Mouse (Mus musculus): ENCODE results near the gene Ghrl. TPM values are rescaled to one million over a fixed set of nuclear protein-coding genes. Genes with fewer than 3 reads are reported as not detected.

Ghrl gene
- total and polyA plus RNA-seq, 2 experiments from 2014 or later, result 0.51 TPM; not detected in 1

- Histone ChIP-seq H3K4me1 (ENCODE audit: insufficient read depth, low read length) (no peaks in the 10 kb centered on the region), H3K9me3 (ENCODE audit: low read length) (no peaks in the 10 kb centered on the region), H3K36me3 (ENCODE audit: insufficient read depth, low read length) (no peaks in the 10 kb centered on the region), H3K4me3 (ENCODE audit: low read length) (no peak overlapping the region), H3K9ac (replicated peaks; ENCODE audit: low read length) (no peak overlapping the region), H3K27me3 (ENCODE audit: insufficient read depth, low read length) (no peaks in the 10 kb centered on the region), H3K4me2 (ENCODE audit: low read depth, low read length) (no peak overlapping the region), H3K27ac (no peak overlapping the region)
- 71% methylated on average over 7 of the region's 7 CpGs for WGBS
- ATAC-seq (no peak), DNase-seq (ENCODE audit: low spot score) (no peak)
- no peak for TF ChIP-seq CTCF (IDR thresholded peaks at IDR 0.05; ENCODE audit: low read depth)
Measured at GRCm38 (mm10) chr6:113669821-113670220, 49.9 kb downstream of the Ghrl start.

- DNase-seq (ENCODE audit: low spot score) (no peak), ATAC-seq (no peak)
- H3K27me3 ChIP-seq (ENCODE audit: insufficient read depth, low read length), result no peaks in the 10 kb centered on the region
- TF ChIP-seq CTCF (IDR thresholded peaks at IDR 0.05; ENCODE audit: low read depth), result no peak
- H3K4me2 ChIP-seq (ENCODE audit: low read depth, low read length), result no peak overlapping the region
- no peak overlapping the region for H3K4me3 ChIP-seq (ENCODE audit: low read length)
- no peaks in the 10 kb centered on the region for H3K9me3 ChIP-seq (ENCODE audit: low read length)
- H3K4me1 ChIP-seq (ENCODE audit: insufficient read depth, low read length), result no peaks in the 10 kb centered on the region
- H3K9ac ChIP-seq (replicated peaks; ENCODE audit: low read length), result no peak overlapping the region
- no peaks in the 10 kb centered on the region for H3K36me3 ChIP-seq (ENCODE audit: insufficient read depth, low read length)
- no peak overlapping the region; the same call in 1 of the 2 replicates for H3K27ac ChIP-seq
- 46% methylated on average over 15 of the region's 15 CpGs for WGBS
Measured at GRCm38 (mm10) chr6:113668287-113669154, 51.2 kb downstream of the Ghrl start.

- H3K4me1 ChIP-seq (ENCODE audit: insufficient read depth, low read length), result no peaks in the 10 kb centered on the region
- no peak overlapping the region for H3K4me3 ChIP-seq (ENCODE audit: low read length)
- no peak overlapping the region for H3K4me2 ChIP-seq (ENCODE audit: low read depth, low read length)
- H3K9ac ChIP-seq (replicated peaks; ENCODE audit: low read length), result no peak overlapping the region
- H3K27me3 ChIP-seq (ENCODE audit: insufficient read depth, low read length), result no peaks in the 10 kb centered on the region
- H3K27ac ChIP-seq, result no peak overlapping the region
- no peak for TF ChIP-seq CTCF (IDR thresholded peaks at IDR 0.05; ENCODE audit: low read depth)
- no peaks in the 10 kb centered on the region for H3K9me3 ChIP-seq (ENCODE audit: low read length)
- ATAC-seq (no peak), DNase-seq (ENCODE audit: low spot score) (no peak)
- WGBS, result 69% methylated on average over 8 of the region's 8 CpGs
- H3K36me3 ChIP-seq (ENCODE audit: insufficient read depth, low read length), result no peaks in the 10 kb centered on the region
Measured at GRCm38 (mm10) chr6:113667611-113668122, 52.0 kb downstream of the Ghrl start.

Small RNA genes lying within 50 kb of the gene (microRNA-seq; reads per million reads assigned to microRNA genes)
- 0.53 to 2.5 reads per million in 2 experiments for gene Mir7042

Other genes with a start within 250 kb of the Ghrl start
- 7.3 and 9.0 TPM in 2 replicates for gene Il17rc, start 248.5 kb downstream of the Ghrl start, total RNA-seq (2014; rRNA removed)
- 5.2 and 7.0 TPM in 2 replicates for gene Il17rc, start 248.5 kb downstream of the Ghrl start, polyA plus RNA-seq (2015; fragmentation: Nextera tagmentation; extraction: Ambion mirVana)
- 41.6 and 51.1 TPM in 2 replicates for gene Creld1, start 236.6 kb downstream of the Ghrl start, total RNA-seq (2014; rRNA removed)
- 60.2 and 65.0 TPM in 2 replicates for gene Creld1, start 236.6 kb downstream of the Ghrl start, polyA plus RNA-seq (2015; fragmentation: Nextera tagmentation; extraction: Ambion mirVana)
- 40.4 and 41.7 TPM in 2 replicates for gene Prrt3, start 217.9 kb downstream of the Ghrl start, total RNA-seq (2014; rRNA removed)
- 15.7 and 15.8 TPM in 2 replicates for gene Prrt3, start 217.9 kb downstream of the Ghrl start, polyA plus RNA-seq (2015; fragmentation: Nextera tagmentation; extraction: Ambion mirVana)
- gene Emc3, start 188.2 kb downstream of the Ghrl start, total RNA-seq (2014; rRNA removed), result 81.0 and 86.8 TPM in 2 replicates
- 120 and 124 TPM in 2 replicates for gene Emc3, start 188.2 kb downstream of the Ghrl start, polyA plus RNA-seq (2015; fragmentation: Nextera tagmentation; extraction: Ambion mirVana)
- gene Fancd2, start 188.2 kb downstream of the Ghrl start, total RNA-seq (2014; rRNA removed), result 3.8 and 4.5 TPM in 2 replicates
- gene Fancd2, start 188.2 kb downstream of the Ghrl start, polyA plus RNA-seq (2015; fragmentation: Nextera tagmentation; extraction: Ambion mirVana), result 2.1 and 2.7 TPM in 2 replicates
- gene Fancd2os, start 119.2 kb downstream of the Ghrl start, total RNA-seq (2014; rRNA removed), result 0.54 TPM in 1 of 2 replicates, not detected in the other
- not detected in 2 replicates for gene Fancd2os, start 119.2 kb downstream of the Ghrl start, polyA plus RNA-seq (2015; fragmentation: Nextera tagmentation; extraction: Ambion mirVana)
- 179 and 211 TPM in 2 replicates for gene Brk1, start 115.1 kb downstream of the Ghrl start, total RNA-seq (2014; rRNA removed)
- 295 TPM in 2 replicates for gene Brk1, start 115.1 kb downstream of the Ghrl start, polyA plus RNA-seq (2015; fragmentation: Nextera tagmentation; extraction: Ambion mirVana)
- 95.7 and 95.9 TPM in 2 replicates for gene Vhl, start 95.9 kb downstream of the Ghrl start, total RNA-seq (2014; rRNA removed)
- 65.4 and 66.8 TPM in 2 replicates for gene Vhl, start 95.9 kb downstream of the Ghrl start, polyA plus RNA-seq (2015; fragmentation: Nextera tagmentation; extraction: Ambion mirVana)
- gene Irak2, start 81.4 kb downstream of the Ghrl start, total RNA-seq (2014; rRNA removed), result 12.1 and 13.9 TPM in 2 replicates
- 4.6 and 4.8 TPM in 2 replicates for gene Irak2, start 81.4 kb downstream of the Ghrl start, polyA plus RNA-seq (2015; fragmentation: Nextera tagmentation; extraction: Ambion mirVana)
- gene Tatdn2, start 22.8 kb downstream of the Ghrl start, total RNA-seq (2014; rRNA removed), result 52.2 and 55.5 TPM in 2 replicates
- 0.89 and 1.6 TPM in 2 replicates for gene Tatdn2, start 22.8 kb downstream of the Ghrl start, polyA plus RNA-seq (2015; fragmentation: Nextera tagmentation; extraction: Ambion mirVana)
- gene Sec13, start 20.9 kb upstream of the Ghrl start, total RNA-seq (2014; rRNA removed), result 129 and 141 TPM in 2 replicates
- gene Sec13, start 20.9 kb upstream of the Ghrl start, polyA plus RNA-seq (2015; fragmentation: Nextera tagmentation; extraction: Ambion mirVana), result 171 and 174 TPM in 2 replicates